Mouse (Mus musculus): ENCODE measurements around the gene Tigd3. TPM values are rescaled to one million over a fixed set of nuclear protein-coding genes. Genes with fewer than 3 reads are reported as not detected.
"Not testable (repeated sequence)": the region's sequence is repeated elsewhere in the genome, so short reads cannot be mapped to it uniquely, and the experiment has no call there.

Tigd3 gene
- total RNA-seq, 2 experiments from 2014 or later = 0.20 TPM; not detected in 1

GRCm38 (mm10) chr19:5922963-5923362 is 29.0 kb upstream of the Tigd3 start:
- intact Hi-C loops (cut with DNase I) = loop anchor here (5.0 kb wide), 1 partner anchor 94 kb away; the partner anchor contains the start of gene Capn1
- no peak for DNase-seq

DNA sequence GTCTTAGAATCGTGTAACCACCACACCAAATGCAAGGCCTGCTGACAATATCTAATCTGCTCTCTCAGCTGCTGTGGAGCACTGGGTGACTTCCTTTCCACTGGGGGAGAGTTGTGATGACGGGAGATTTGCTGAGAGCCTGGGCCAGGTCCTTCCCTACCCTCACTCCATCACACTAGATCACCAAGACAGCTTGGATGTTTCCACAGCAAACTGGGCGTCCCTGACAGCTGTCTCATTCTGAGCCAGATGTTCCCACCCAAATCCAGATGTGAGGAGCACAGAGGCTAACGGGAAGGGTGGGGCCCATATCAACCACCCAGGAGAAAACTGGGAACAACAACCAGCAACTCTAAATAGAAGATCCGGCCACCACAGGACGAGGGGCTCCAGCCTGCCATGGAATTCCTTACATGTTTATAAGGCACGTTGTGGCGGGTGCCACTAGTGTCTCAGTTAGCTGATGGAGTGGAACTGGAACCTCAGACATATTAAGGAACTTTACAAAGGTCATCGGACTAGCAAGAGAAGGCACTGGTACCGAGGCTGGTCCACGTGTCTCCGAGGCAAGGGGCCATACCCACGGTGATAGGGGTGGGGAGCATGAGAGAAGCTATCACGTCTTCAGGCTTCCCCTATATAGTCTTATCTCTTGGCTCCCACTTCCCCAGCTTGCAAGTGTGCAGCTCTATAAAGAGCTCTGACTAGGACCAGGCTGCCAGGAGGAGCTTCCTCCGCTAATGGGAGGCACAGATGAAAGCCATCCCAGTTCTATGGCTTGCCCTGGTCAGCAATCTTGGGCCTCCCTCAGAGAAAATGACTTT is 28.4 kb upstream of the Tigd3 start:
- intact Hi-C loops (cut with DNase I) = loop anchor here (5.0 kb wide), 1 partner anchor 95 kb away; the partner anchor contains the start of gene Capn1
- DNase-seq = peak in 1 of 2 experiments; percentile 48

DNA sequence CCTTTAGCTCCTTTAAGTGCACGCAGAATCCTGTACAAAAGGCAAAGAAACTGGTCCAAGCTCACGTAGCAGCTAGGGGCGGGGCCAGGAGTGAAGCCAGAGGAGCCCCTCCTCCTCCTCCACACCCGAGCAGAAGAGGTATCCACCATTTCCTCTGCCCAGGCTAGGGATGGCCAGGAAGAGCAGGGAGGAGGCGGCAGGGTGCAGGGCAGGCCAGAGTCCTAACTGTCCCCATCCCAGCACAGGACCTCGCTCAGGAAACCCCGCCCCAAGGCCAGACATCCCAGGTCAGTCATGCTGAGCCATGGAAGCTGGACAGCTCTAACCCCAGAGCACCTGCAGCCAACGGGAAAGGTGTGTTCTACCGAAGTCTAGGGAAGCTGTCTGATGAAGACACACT is 27.8 kb upstream of the Tigd3 start:
- DNase-seq = no peak
- intact Hi-C loops (cut with DNase I) = loop anchor here (5.0 kb wide), 1 partner anchor 96 kb away; the partner anchor contains the start of gene Capn1

DNA sequence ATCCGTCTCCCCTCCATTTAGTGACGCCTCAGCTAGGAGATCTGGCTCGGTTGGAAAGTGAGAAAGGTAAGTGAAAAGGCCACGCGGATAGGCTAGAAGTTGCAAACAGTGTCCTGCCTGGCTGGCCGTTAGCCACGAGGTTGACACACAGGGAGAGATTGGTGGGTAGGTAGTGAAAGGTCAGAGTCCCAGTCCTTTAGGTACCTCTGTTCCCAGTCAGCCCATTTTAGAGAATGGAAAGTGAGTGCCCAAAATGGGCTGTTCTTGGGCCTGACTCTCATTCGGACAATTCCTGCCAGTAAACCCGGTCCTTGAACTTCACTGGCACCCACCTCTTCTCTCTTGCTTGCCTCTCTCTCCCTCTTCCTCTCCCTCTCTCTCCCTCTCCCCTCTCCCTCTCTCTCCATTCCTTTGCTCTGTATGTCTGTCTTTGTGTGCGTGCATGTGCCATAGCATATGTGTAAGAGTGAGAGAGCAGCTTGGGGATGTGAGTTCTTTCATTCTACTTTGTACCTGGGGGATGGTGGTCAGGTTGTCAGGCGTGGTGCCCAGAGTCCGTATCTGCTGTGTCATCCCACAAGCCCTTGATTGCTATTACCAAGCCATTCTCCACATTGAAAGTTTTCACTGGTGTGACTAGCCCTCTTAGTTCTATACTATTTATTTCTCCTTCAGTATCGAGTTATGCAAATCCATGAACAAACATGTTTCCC is 19.2 kb upstream of the Tigd3 start, which contains the start of gene Dpf2:
Dpf2 (minus strand) TSS at position 4 of the 713 bp plus-strand sequence.
- intact Hi-C loops (cut with DNase I) = no loop called here
- no peak for DNase-seq

- intact Hi-C loops (cut with DNase I) = no loop called here
- peak; percentile 98 to 99 for DNase-seq
Observed at GRCm38 (mm10) chr19:5912103-5913006, 18.4 kb upstream of the Tigd3 start.

DNA sequence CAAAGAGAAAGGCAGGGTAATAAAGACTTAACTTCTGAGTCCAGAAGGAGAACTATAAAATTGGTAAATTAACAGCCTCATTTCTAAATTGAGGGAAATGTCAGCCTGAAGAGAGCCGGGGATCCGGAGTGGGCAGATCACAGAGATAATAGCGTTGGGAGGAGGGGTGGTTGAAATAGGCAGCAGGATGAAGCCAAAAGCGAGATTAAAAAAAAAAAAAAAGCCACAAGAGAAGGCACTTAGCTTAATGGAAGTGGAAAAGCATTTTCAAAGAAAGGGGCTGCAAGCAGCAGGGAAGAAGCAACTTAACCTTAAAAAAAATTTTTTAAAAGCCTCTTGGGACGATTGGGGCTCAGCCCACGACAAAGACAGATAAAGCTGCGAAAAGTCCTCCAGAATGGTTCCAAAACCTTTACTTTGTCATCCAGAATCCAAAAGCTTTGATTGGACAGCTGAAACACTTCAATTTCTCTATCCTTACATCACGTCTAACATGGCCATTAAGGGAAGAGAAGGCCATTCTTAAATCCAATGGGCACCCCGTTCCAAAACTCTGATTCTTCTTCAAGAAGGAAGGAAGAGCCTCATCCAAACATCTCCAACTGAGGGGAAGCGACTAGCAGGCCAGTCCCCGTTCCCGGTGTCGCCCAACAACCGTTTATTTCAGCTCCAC is 17.6 kb upstream of the Tigd3 start:
- intact Hi-C loops (cut with DNase I) = no loop called here
- DNase-seq = no peak

DNA sequence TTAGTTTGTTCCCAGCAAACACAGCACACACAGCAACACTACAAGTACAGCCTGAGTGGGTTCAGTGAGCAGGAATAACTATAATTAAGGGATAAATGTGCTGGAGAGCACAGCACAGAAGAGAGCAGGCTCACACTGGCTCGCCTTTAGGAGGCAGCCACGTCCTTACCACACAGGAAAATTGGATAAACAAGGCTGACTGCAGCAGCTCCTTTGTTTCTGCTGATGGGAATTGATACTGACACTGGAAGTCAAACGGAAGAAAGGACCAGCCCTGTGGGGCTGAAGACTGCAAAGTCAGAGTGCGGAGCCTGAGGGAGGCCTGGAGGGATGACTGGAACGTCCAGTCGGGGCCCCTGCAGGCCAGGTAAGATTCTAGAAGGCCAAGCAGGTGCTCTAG is 16.3 kb upstream of the Tigd3 start:
- intact Hi-C loops (cut with DNase I) = no loop called here
- DNase-seq = no peak

- intact Hi-C loops (cut with DNase I) = no loop called here
Observed at GRCm38 (mm10) chr19:5907275-5907674, 13.3 kb upstream of the Tigd3 start.

GRCm38 (mm10) chr19:5893282-5894001 is 507 bp downstream of the Tigd3 start:
- intact Hi-C loops (cut with DNase I) = no loop called here
- DNase-seq = no peak

More at GRCm38 (mm10) chr19:5907275-5907674, 13.3 kb upstream of the Tigd3 start:
- DNase-seq = no peak

GRCm38 (mm10) chr19:5892735-5893134 is 1.2 kb downstream of the Tigd3 start:
- intact Hi-C loops (cut with DNase I) = no loop called here
- DNase-seq = no peak

DNA sequence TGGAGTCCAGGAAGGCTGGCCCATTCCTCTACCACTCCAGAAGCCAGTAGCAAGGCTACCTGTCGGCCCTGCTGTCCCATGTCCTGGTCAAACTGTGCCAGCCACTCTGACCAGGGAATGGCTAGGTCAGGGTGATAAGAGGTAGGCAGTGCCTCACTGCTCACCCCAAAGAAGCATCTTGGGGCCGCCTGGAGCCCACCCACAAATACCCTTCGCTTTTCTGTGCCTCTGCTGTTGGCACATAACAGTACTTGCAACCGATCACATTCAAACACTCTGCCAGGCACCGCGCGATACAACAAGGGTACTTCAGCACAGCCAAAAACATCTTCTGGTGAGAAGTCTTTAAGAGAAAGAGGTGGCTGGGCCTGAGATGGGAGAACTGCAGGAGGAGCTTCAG is 1.7 kb downstream of the Tigd3 start:
- DNase-seq = no peak
- intact Hi-C loops (cut with DNase I) = no loop called here

DNA sequence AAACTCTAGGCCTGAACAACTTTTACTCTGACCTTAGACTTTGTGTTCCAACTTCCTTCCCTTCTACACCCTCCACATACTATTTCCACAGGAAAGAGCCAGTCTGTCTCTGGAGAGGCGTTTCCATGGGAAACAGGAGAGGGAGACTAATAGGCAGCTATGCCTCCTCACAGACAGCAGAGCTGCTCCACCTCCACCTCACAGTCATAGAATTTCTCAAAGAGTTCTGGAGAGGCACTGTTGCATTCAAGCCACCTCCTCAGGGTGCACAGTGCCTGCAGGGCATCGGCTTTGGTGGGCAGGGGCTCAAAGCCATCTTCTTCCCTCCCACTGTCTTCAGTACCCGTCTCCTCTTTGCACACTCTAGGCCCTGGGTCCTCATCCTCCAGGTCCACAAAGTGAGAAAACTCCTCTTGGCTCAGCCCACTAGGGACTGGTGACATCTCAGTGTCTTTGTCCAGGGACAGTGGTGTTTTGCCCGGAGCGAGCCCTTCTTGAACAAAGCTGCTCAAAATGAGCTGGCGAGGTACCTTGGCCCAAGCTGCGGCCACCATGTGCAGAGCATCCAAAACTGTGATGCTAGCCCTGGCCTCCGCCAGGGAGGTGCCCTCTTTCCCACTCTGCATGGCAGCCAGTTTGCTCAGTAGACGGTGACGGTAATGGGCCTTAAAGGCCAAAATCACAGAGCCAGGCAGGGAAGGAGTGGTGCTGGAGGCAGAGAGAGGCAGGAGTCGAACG is 2.3 kb downstream of the Tigd3 start:
- intact Hi-C loops (cut with DNase I) = no loop called here
- no peak for DNase-seq

DNA sequence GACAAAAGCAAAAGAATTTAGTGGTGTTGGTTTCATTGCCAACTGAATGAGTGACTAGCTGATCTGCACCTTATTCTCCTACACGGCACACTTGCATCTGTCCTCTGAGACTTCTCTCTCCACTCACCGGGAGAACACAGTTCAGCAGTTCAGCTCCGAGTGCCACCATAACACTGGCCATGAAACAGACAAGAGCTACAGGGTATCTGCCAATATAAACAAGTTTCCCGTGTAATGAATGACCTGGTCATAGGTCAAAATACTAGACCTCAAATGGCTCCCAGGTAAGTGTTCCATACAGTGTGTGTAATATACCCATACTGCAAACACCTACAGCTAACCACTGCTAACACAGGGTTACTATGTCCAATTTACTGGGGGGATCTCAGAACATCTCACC is 4.7 kb downstream of the Tigd3 start:
- intact Hi-C loops (cut with DNase I) = no loop called here
- no peak for DNase-seq

- DNase-seq = no peak
- intact Hi-C loops (cut with DNase I) = no loop called here
Observed at GRCm38 (mm10) chr19:5887234-5887815, 6.6 kb downstream of the Tigd3 start.

DNA sequence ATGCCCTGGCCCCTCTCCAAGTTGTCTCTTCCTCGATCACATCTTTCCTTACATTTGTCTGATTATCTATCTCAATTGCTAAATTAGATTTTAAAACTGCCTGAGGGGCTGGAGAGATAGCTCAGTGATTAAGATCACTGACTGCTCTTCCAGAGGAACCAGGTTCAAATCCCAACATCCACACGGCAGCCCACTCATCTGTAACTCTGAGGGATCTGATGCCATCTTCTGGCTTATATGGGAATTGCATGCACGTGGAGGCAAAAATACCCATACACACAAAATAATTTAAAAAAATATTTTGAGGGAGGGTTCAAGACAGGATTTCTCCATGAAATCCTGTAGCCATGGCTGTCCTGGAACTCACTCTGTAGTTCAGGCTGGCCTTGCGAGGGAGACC is 8.1 kb downstream of the Tigd3 start:
- intact Hi-C loops (cut with DNase I) = loop anchor here (2.0 kb wide), 1 partner anchor 19 kb away; no protein-coding TSS in a partner anchor
- no peak for DNase-seq

- DNase-seq = no peak
- intact Hi-C loops (cut with DNase I) = loop anchor here (2.0 kb wide), 1 partner anchor 21 kb away; no protein-coding TSS in a partner anchor
Observed at GRCm38 (mm10) chr19:5883935-5884334, 10.0 kb downstream of the Tigd3 start.

GRCm38 (mm10) chr19:5882079-5882478 is 11.9 kb downstream of the Tigd3 start:
- intact Hi-C loops (cut with DNase I); DNase-seq: not testable (repeated sequence)

GRCm38 (mm10) chr19:5881155-5881554 is 12.8 kb downstream of the Tigd3 start:
- intact Hi-C loops (cut with DNase I) = loop anchor here (2.0 kb wide), 1 partner anchor 28 kb away; no protein-coding TSS in a partner anchor
- no peak for DNase-seq
